Mouse (Mus musculus) lung, adult 2 months (tissue): ENCODE data around the gene Rab11fip5. TPM values are rescaled to one million over a fixed set of nuclear protein-coding genes. Genes with fewer than 3 reads are reported as not detected.

Experiments used
- DNase-seq: peaks from one replicate; pipeline ENCODE4 v3.0.0; 2022
- H3K4me1 ChIP-seq: fragments of 200-500 bp; 2 replicates; pipeline ENCODE4 v1.6.1; 2011; ENCODE audit warnings: low read length; ENCODE audit not compliant: control insufficient read depth, insufficient read depth
- H3K4me3 ChIP-seq: fragments of 200-500 bp; replicated peaks from 2 replicates; pipeline ENCODE3; 2011; ENCODE audit warnings: low read depth, mild to moderate bottlenecking, control low read depth, low read length; ENCODE audit errors: extremely low read depth
- CTCF ChIP-seq: fragments of 200-500 bp; IDR thresholded peaks from 2 replicates; pipeline ENCODE4 v1.5.1; 2011; ENCODE audit warnings: mild to moderate bottlenecking, low read length, control low read depth; ENCODE audit not compliant: insufficient read depth
- POLR2A ChIP-seq: fragments of 200-500 bp; IDR thresholded peaks from 2 replicates; pipeline ENCODE4 v1.6.1; 2011; ENCODE audit warnings: low read depth, mild to moderate bottlenecking, control low read depth, low read length, borderline replicate concordance; ENCODE audit errors: extremely low read depth
- WGBS: fragments of 180-500 bp; shearing (Covaris S2); methylation state at CpG from one replicate; pipeline ENCODE4 v1.1.7; 2018; 5-methylcytosine and 5-hydroxymethylcytosine counted together
- polyA plus RNA-seq: library from polyadenylated mRNA; depleted of rRNA; stranded (reverse); fragments of >200 nt; gene quantifications from 2 replicates; pipeline ENCODE4 v1.2.3, GENCODE M21; 2012

Gene Rab11fip5
- polyA plus RNA-seq, 1 experiment: 24.9 TPM

DNA sequence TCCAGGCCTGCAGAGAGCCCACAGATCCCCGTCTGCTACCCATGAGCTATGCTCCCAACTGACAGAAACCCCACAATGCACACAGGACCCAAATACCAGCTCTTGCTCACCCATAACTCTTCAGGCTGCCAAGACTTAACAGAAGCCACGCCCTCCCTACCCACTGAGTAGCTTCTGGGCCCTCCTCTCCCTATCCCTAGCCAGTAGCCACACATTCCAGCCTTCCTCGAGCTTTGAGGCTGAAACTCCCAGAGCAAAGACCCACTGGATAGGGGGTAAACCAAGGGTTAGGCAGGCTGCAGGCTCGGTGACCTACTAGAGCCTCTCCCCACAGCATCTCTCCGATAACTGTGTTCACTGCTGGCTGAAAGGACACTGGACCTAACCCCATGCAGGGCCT is 5.7 kb downstream of the Rab11fip5 start:
- peaks cover 14% of the 10 kb centered on the region; the same call in 1 of the 2 replicates for H3K4me1 ChIP-seq
- WGBS: 69% methylated on average over 5 of the region's 5 CpGs
- TF ChIP-seq POLR2A (no peak), CTCF (no peak)
- no peak for DNase-seq
- no peak overlapping the region for H3K4me3 ChIP-seq

DNA sequence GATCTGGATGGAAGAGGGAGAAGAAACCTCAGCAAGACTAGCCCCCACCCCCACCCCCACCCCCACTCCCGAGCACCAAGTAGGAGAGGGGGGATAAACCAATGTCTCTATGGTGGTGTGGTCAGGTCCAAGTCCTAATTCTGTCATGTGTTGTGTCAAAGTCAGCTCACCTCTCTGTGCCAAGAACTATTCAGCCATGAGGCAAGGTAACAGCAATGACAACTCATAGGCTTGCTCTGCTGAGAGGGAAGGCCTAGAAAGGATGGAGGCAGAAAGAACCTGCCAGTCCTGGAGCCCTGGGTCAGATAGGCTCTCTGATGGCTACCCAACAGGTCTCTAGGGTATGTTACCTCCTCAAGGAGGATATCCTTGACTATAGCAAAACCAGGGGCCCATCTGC is 6.3 kb downstream of the Rab11fip5 start:
- H3K4me3 ChIP-seq: no peak overlapping the region
- no peak for DNase-seq
- H3K4me1 ChIP-seq: peaks cover 10% of the 10 kb centered on the region; the same call in 1 of the 2 replicates
- WGBS: 96% methylated on average over 1 of the region's 1 CpGs
- TF ChIP-seq POLR2A: no peak
- no peak for TF ChIP-seq CTCF

DNA sequence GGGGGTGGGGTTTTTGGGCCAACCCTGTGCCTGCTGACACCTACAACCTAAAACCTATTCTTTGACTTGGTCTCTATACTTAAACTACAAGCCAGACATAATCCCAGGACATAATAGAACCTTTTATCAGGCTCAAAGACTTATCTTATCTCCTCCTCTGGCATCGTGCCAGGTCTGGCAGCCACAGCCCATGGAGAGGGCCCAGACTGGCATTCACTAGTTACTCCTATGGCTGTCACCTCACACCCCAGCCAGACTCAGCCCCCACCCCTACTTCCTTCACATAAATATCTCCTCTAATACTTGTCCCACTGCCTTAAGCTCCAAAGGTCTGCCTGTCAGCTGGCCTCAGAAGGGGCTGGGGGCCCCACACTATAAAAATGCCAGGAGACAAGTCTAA is 8.0 kb downstream of the Rab11fip5 start:
- TF ChIP-seq CTCF (no peak), POLR2A (no peak)
- peaks cover 10% of the 10 kb centered on the region; the same call in 1 of the 2 replicates for H3K4me1 ChIP-seq
- 15% methylated on average over 1 of the region's 1 CpGs for WGBS
- DNase-seq: no peak
- no peak overlapping the region for H3K4me3 ChIP-seq

DNA sequence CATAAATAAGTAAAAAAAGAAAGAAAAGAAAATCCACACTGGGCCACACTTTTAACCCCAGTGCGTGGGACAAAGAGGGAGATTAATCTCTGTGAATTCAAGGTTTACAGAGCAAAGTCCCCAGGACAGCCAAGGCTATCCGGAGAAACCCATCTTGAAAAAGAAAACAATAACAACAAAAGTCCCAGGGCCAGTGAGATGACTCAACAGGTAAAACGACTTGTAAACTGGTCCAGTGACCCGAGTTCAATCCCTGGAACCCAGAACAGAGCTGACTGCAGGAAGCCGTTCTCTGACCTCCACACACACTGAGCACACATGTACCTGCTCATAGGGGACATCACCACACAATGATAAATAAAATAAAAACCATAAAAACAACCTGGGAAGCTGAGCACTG is 10.0 kb downstream of the Rab11fip5 start:
- TF ChIP-seq POLR2A: no peak
- TF ChIP-seq CTCF: no peak
- Histone ChIP-seq H3K4me3 (no peak overlapping the region), H3K4me1 (peaks cover 8% of the 10 kb centered on the region; the same call in 1 of the 2 replicates)
- DNase-seq: no peak
- WGBS: 67% methylated on average over 5 of the region's 5 CpGs

DNA sequence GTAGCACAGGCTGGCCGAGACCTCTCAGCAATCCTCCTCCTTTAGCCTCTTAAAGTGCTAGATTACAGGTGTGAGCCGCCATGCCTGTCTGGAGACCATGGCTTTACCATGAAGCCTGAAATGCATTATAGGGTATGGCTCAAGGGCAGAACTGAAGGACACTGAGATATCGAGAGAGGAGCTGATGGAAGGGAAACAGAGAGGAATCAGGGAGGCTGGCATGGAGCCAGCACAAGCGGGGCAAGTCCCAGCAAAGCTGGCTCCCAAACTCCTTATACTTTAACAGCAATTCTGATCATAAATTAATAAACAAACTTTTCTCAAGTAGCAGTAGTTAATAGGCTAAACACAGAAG is 10.6 kb downstream of the Rab11fip5 start:
- H3K4me1 ChIP-seq: peaks cover 2% of the 10 kb centered on the region; the same call in 1 of the 2 replicates
- WGBS: 67% methylated on average over 4 of the region's 4 CpGs

DNA sequence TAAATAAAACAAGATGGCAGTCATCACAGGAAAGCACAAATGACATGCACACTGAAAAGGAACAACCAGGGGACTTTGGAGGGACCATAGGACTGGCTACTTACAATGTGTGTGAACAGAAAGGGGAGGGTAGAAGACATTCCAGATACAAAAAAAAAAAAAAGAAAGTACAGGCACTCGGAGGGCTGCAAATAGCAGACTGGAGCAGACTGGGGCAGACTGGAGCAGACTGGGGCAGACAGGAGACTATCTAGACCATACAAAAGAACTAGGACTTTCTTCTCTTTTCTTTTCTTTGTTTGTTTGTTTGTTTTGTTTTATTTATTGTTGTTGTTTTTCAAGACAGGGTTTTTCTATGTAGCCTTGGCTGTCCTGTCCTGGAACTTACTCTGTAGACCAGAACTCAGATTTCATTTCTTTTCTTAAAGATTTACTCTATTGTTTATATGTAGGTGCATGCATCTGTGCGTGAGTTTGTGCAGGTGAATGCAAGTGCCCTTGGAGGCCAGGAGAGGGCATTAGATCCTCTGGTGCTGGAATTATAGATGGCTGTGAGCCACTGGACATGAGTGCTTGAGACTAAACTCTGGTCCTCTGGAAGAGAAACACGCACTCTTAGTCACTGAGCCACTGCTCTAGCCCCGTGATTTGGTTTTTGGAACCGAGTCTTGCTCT is 11.1 kb downstream of the Rab11fip5 start:
- TF ChIP-seq POLR2A: no peak
- TF ChIP-seq CTCF: no peak
- WGBS: 88% methylated on average over 5 of the region's 5 CpGs
- DNase-seq: no peak
- H3K4me1 ChIP-seq: no peaks in the 10 kb centered on the region
- no peak overlapping the region for H3K4me3 ChIP-seq

More for the DNA sequence above, 10.6 kb downstream of the Rab11fip5 start:
- no peak overlapping the region for H3K4me3 ChIP-seq
- no peak for DNase-seq
- TF ChIP-seq CTCF (no peak), POLR2A (no peak)

DNA sequence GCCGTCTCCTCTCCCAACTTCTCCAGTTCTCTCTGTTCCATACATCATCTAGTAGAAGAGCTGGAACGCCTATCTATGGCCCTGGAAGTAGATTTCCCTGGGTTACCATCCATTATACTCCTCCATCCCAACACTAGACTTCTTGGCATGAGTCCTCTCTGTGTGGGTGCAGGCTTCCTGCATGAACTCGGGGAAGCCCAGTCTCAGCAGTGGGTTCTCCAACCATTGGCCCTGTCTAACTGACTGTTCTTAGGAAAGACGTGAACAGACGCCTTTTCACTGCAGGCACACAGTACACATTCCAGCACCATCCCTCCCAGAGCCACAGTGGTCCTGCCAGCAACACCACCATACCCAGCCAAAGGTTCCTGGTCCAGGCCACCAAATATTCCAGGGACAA is 11.8 kb downstream of the Rab11fip5 start:
- no peaks in the 10 kb centered on the region for H3K4me1 ChIP-seq
- H3K4me3 ChIP-seq: no peak overlapping the region
- DNase-seq: no peak
- WGBS: 66% methylated on average over 5 of the region's 5 CpGs
- TF ChIP-seq POLR2A (no peak), CTCF (no peak)

DNA sequence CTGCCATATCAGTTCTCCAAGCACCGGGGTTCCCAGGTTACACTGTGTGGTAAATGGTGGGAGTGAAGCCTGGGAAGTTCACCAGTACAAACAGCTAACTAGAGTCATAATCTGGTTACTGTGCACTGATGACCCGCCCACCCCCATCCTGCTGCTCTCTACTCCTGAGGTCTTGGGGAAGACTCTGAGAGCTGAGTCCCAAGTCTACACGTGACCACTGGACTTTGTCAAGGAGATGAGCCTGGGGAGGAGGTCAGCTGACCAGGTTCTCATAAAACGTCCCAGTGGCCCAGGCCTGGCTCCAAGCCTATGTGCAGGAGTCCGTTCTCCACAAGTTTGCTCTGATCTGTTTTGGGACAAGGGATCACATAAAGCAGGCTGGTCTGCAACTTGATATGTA is 14.1 kb downstream of the Rab11fip5 start:
- no peak for DNase-seq
- TF ChIP-seq CTCF (no peak), POLR2A (no peak)
- no peaks in the 10 kb centered on the region for H3K4me1 ChIP-seq
- no peak overlapping the region for H3K4me3 ChIP-seq
- WGBS: 83% methylated on average over 5 of the region's 5 CpGs

DNA sequence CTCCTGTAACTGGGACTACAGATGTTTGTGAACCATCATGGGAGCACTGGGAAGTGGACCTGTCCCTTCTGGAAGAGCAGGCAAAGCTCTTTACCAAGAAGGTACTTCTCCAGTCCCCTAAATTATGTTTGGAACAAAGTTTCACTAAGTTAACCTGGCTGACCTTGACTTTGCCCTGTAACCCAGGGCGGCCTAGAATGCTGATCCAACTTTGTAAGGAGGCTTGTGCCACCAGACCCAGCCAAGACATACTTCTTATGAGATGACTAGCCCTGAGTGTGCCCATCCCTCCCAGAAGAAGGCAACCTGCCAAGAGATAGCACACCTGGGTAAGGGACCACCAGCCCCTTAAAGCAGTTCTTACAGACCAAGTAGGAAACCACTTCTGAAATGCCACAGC is 15.6 kb downstream of the Rab11fip5 start:
- H3K4me1 ChIP-seq: no peaks in the 10 kb centered on the region
- no peak for DNase-seq
- H3K4me3 ChIP-seq: no peak overlapping the region
- TF ChIP-seq CTCF: no peak
- TF ChIP-seq POLR2A: no peak
- WGBS: 94% methylated on average over 1 of the region's 1 CpGs
